Mouse (Mus musculus) urinary bladder, adult 18-20 months (tissue): Measurements from ENCODE around the gene Sertad2.

Experiments used
- DNase-seq, 2 experiments: peaks; one replicate each; pipeline ENCODE4 v3.0.0; 2022; ENCODE audit warnings: low spot score in 2 of 2, mixed read lengths in 2 of 2

The Sertad2 gene

GRCm38 (mm10) chr11:20544801-20545515, 1.9 kb downstream of the Sertad2 start:
- no peak for DNase-seq

GRCm38 (mm10) chr11:20549481-20549880, 6.4 kb downstream of the Sertad2 start:
- DNase-seq = no peak

GRCm38 (mm10) chr11:20550196-20550595, 7.1 kb downstream of the Sertad2 start:
- no peak for DNase-seq

- no peak for DNase-seq
Measured at GRCm38 (mm10) chr11:20552059-20552458, 9.0 kb downstream of the Sertad2 start.

GRCm38 (mm10) chr11:20552758-20553673, 10.0 kb downstream of the Sertad2 start:
- DNase-seq = no peak

GRCm38 (mm10) chr11:20555651-20556050, 12.6 kb downstream of the Sertad2 start:
- no peak for DNase-seq

- no peak for DNase-seq
Measured at GRCm38 (mm10) chr11:20556163-20556911, 13.3 kb downstream of the Sertad2 start.

- DNase-seq = no peak
Measured at GRCm38 (mm10) chr11:20559236-20559950, 16.3 kb downstream of the Sertad2 start.

- DNase-seq = no peak
Measured at GRCm38 (mm10) chr11:20559951-20560642, 17.0 kb downstream of the Sertad2 start.

GRCm38 (mm10) chr11:20561323-20562002, 18.4 kb downstream of the Sertad2 start:
- peak in 1 of 2 experiments; percentile 11 for DNase-seq

- no peak for DNase-seq
Measured at GRCm38 (mm10) chr11:20565057-20565456, 22.0 kb downstream of the Sertad2 start.

- DNase-seq = no peak
Measured at GRCm38 (mm10) chr11:20571702-20572413, 28.8 kb downstream of the Sertad2 start.

- DNase-seq = no peak
Measured at GRCm38 (mm10) chr11:20576046-20576635, 33.1 kb downstream of the Sertad2 start.

- DNase-seq = no peak
Measured at GRCm38 (mm10) chr11:20582758-20583157, 39.7 kb downstream of the Sertad2 start.

GRCm38 (mm10) chr11:20585297-20585696, 42.2 kb downstream of the Sertad2 start:
- no peak for DNase-seq

- DNase-seq = no peak
Measured at GRCm38 (mm10) chr11:20586180-20586579, 43.1 kb downstream of the Sertad2 start.

GRCm38 (mm10) chr11:20589393-20589792, 46.3 kb downstream of the Sertad2 start:
- DNase-seq = no peak

GRCm38 (mm10) chr11:20592010-20592409, 49.0 kb downstream of the Sertad2 start:
- no peak for DNase-seq
